Mouse (Mus musculus) myocyte (in vitro differentiated cells): ENCODE data around the gene Ppara.

Source experiments
- E2F4 ChIP-seq: IDR thresholded peaks from one replicate; pipeline ENCODE4 v1.6.1; 2011; ENCODE audit warnings: mild to moderate bottlenecking, control low read depth, moderate library complexity; ENCODE audit not compliant: insufficient read depth
- MAX ChIP-seq: IDR thresholded peaks from one replicate; pipeline ENCODE4 v1.6.1; 2011; ENCODE audit warnings: low read depth, mild to moderate bottlenecking, control low read depth
- MYOD1 ChIP-seq, 3 experiments: IDR thresholded peaks; one replicate each; pipeline ENCODE4 v1.6.1; 2011; ENCODE audit warnings: control low read depth in 2 of 3, low read depth in 2 of 3, mild to moderate bottlenecking in 2 of 3, moderate library complexity in 1 of 3; ENCODE audit not compliant: insufficient read length in 2 of 3, control insufficient read depth in 1 of 3
- MYOG ChIP-seq, 3 experiments: IDR thresholded peaks; one replicate each; pipeline ENCODE4 v1.6.1; 2011; ENCODE audit warnings: control low read depth in 2 of 3, low read depth in 2 of 3, mild to moderate bottlenecking in 2 of 3; ENCODE audit not compliant: insufficient read length in 2 of 3, control insufficient read depth in 1 of 3, insufficient read depth in 1 of 3
- POLR2A ChIP-seq: IDR thresholded peaks from one replicate; pipeline ENCODE4 v1.6.1; 2011; ENCODE audit warnings: low read depth, mild to moderate bottlenecking, control low read depth, moderate library complexity; ENCODE audit not compliant: insufficient read length
- TCF12 ChIP-seq: IDR thresholded peaks from one replicate; pipeline ENCODE4 v1.6.1; 2011; ENCODE audit warnings: mild to moderate bottlenecking, control low read depth; ENCODE audit not compliant: poor library complexity, insufficient read depth, severe bottlenecking
- USF1 ChIP-seq: IDR thresholded peaks from one replicate; pipeline ENCODE4 v1.6.1; 2011; ENCODE audit warnings: low read depth, mild to moderate bottlenecking, control low read depth, moderate library complexity

GRCm38 (mm10) chr15:85734148-85734547, 635 bp upstream of the Ppara start:
- no peak for TF ChIP-seq POLR2A
- no peak for TF ChIP-seq MAX
- TF ChIP-seq TCF12, result no peak
- no peak for TF ChIP-seq E2F4
- TF ChIP-seq USF1, result no peak
- TF ChIP-seq MYOD1 (IDR thresholded peaks at IDR 0.05; ENCODE audit: control insufficient read depth in 1 of 3, insufficient read length in 2 of 3, low read depth in 2 of 3), result no peak
- no peak for TF ChIP-seq MYOG (IDR thresholded peaks at IDR 0.05; ENCODE audit: control insufficient read depth in 1 of 3, insufficient read depth in 1 of 3, insufficient read length in 2 of 3, low read depth in 2 of 3)
